Mouse (Mus musculus) spleen, adult 2 months (tissue): ENCODE measurements at regions not wholly inside any gene's neighbourhood (a gene's known extent, or its start where the extent isn't known, plus 50 kb on each side); places are given as distances from the start of the nearest gene placed in this dataset.

Experiments used
- CTCF ChIP-seq: fragments of 200-500 bp; IDR thresholded peaks from 2 replicates; pipeline ENCODE4 v1.5.1; 2011; ENCODE audit warnings: mild to moderate bottlenecking, inconsistent platforms; ENCODE audit not compliant: insufficient read depth, insufficient read length, insufficient replicate concordance; ENCODE audit errors: extremely low read depth
- POLR2A ChIP-seq: fragments of 200-500 bp; IDR thresholded peaks from 2 replicates; pipeline ENCODE4 v1.6.1; 2011; ENCODE audit warnings: low read depth, low read length, inconsistent platforms

DNA sequence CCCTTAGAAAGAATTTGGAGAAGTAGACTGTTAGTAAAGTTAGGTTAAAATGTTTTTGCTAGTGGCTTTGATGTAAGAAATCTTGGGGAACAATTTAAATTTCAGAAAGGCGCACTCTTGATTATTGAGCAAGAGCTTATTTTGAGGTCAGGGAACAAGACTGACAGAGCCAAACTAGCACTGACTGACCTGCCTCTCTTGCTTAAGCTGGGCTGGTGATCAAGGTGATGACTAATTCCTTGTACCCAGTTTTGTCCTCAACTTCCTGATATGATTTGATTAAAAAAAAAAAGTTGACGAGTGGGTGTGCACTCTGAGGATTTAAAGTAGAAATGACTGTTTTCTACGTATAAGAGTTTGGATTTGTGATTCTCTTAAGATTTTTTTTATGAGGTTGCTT, 124.2 kb upstream of the Usp24 start:
- TF ChIP-seq CTCF (no peak), POLR2A (no peak)
